In the genomic region with DNA sequence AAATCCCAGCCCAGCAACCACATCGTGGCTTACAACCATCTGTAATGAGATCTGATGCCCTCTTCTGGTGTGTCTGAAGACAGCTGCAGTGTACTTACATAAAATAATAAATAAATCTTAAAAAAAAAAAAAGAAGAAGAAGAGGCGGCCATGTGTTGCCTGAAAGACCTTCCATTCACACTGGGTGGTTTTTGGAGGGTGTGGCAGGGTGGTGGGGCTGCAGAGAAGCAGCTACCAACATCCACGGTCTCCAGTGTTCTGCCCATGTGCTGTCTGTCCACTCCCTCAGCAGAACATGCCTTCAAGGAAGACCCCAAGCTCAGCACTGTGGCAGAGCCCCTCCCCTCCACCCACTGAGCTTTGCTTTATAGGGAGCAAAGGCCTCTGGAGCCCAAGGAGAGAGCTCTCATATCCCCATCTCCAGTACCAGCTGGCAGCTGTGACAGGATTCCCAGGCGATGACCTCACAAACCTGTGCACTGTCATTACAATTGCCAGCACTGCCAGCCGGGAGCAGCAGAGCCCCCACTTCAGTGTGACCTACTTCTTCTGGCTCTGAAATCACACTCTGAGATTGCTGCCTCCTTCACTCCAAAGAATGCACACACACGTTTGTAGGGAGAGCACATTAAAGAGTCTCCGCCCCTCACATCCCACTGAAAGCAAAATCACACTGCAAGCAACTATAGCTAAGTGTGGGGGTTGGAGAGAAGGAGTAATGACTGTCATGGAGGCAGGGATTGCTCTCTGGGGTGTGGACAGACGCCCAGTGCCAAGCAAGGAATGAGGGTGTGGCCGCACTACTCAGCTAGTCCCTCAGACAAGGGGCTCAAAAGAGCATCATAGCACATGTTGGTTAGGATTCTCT, we compare ENCODE assay signal across 7 mouse cellular contexts.
A peak's percentile ranks its signal among the peaks of the same experiment; 100 is the strongest.
DNase-seq lines count a peak whose midpoint lies in the region; ATAC-seq and TF ChIP-seq lines count a peak whose summit lies in the region.

No protein-coding gene starts in this region.

- H3K27ac ChIP-seq in limb, embryonic 14.5 days (replicated peaks; ENCODE audit: low read depth, low read length), result no peak overlapping the region
- no peak overlapping the region for H3K27ac ChIP-seq in limb, embryonic 10.5 days
- no peak overlapping the region for H3K27ac ChIP-seq in stomach, embryonic 16.5 days (ENCODE audit: low read length)

- H3K9me3 ChIP-seq in limb, embryonic 14.5 days (ENCODE audit: control insufficient read depth, low read length), result no peaks in the 10 kb centered on the region
- H3K9me3 ChIP-seq in limb, embryonic 10.5 days (replicated peaks), result no peaks in the 10 kb centered on the region
- no peaks in the 10 kb centered on the region for H3K9me3 ChIP-seq in stomach, embryonic 16.5 days (replicated peaks; ENCODE audit: control insufficient read depth, low read length)

- no peak for TF ChIP-seq POLR2A in limb, embryonic 14.5 days (IDR thresholded peaks at IDR 0.05; ENCODE audit: borderline replicate concordance, extremely low read depth, insufficient read depth, insufficient read length)

- no peaks in the 10 kb centered on the region for H3K27me3 ChIP-seq in limb, embryonic 14.5 days (ENCODE audit: control insufficient read depth, insufficient read depth, low read length)
- no peaks in the 10 kb centered on the region for H3K27me3 ChIP-seq in limb, embryonic 10.5 days (ENCODE audit: low read depth, poor library complexity, severe bottlenecking)
- no peaks in the 10 kb centered on the region for H3K27me3 ChIP-seq in stomach, embryonic 16.5 days (ENCODE audit: control insufficient read depth, insufficient read depth, low read length)

- no peak for DNase-seq in limb, embryonic 14.5 days (ENCODE audit: low spot score)
- no peak for DNase-seq in limb, embryonic 10.5 days (ENCODE audit: low spot score)
- DNase-seq in cerebellum, adult 9-11 months, result peak; percentile 82
- DNase-seq in heart, postnatal 10 days, result peak; percentile 71 to 77
- peak; percentile 39 to 65 for DNase-seq in lung, postnatal 4 days
- no peak for DNase-seq in layer of hippocampus, postnatal 36 days

- no peaks in the 10 kb centered on the region for H3K36me3 ChIP-seq in limb, embryonic 14.5 days (ENCODE audit: control insufficient read depth, insufficient read depth, low read length)
- H3K36me3 ChIP-seq in limb, embryonic 10.5 days, result no peaks in the 10 kb centered on the region
- H3K36me3 ChIP-seq in stomach, embryonic 16.5 days (ENCODE audit: control insufficient read depth, insufficient read depth, low read length), result no peaks in the 10 kb centered on the region

- intact Hi-C loops in heart, postnatal 10 days (cut with DNase I), result no loop called here

- H3K4me3 ChIP-seq in limb, embryonic 14.5 days (replicated peaks; ENCODE audit: low read length), result no peak overlapping the region
- H3K4me3 ChIP-seq in limb, embryonic 10.5 days, result no peak overlapping the region
- H3K4me3 ChIP-seq in stomach, embryonic 16.5 days (replicated peaks; ENCODE audit: low read length), result no peak overlapping the region

- 57% methylated on average over 9 of the region's 9 CpGs for WGBS in limb, embryonic 14.5 days
- WGBS in limb, embryonic 10.5 days, result 70% methylated on average over 9 of the region's 9 CpGs
- 56% methylated on average over 9 of the region's 9 CpGs for WGBS in stomach, embryonic 16.5 days

- H3K4me2 ChIP-seq in limb, embryonic 14.5 days (replicated peaks; ENCODE audit: low read depth, low read length, severe bottlenecking), result no peak overlapping the region
- H3K4me2 ChIP-seq in stomach, embryonic 16.5 days (ENCODE audit: low read depth, low read length), result no peak overlapping the region

- H3K9ac ChIP-seq in limb, embryonic 14.5 days (ENCODE audit: low read depth, low read length, severe bottlenecking), result no peak overlapping the region
- no peak overlapping the region for H3K9ac ChIP-seq in stomach, embryonic 16.5 days (ENCODE audit: low read length)

- ATAC-seq in limb, embryonic 14.5 days (ENCODE audit: low FRiP score, low read depth), result peak; percentile 44; the same call in 1 of the 2 replicates
- ATAC-seq in stomach, embryonic 16.5 days (ENCODE audit: insufficient read depth, low FRiP score), result peak; percentile 26; the same call in 1 of the 2 replicates

- H3K4me1 ChIP-seq in limb, embryonic 14.5 days (ENCODE audit: control insufficient read depth, insufficient read depth, low read length), result no peaks in the 10 kb centered on the region
- peaks cover 6% of the 10 kb centered on the region; the same call in 1 of the 2 replicates for H3K4me1 ChIP-seq in limb, embryonic 10.5 days
- H3K4me1 ChIP-seq in stomach, embryonic 16.5 days (ENCODE audit: control insufficient read depth, insufficient read depth, low read length), result no peaks in the 10 kb centered on the region

Comparison
In these comparisons a context has a peak if more than half of its experiments do, and no peak if none do; other contexts are left out.
1. DNase-seq: peak in cerebellum, adult 9-11 months (single experiment), heart, postnatal 10 days (2 of 2) and lung, postnatal 4 days (2 of 2); none in limb, embryonic 14.5 days (single experiment), limb, embryonic 10.5 days (single experiment) and layer of hippocampus, postnatal 36 days (0 of 2).